Mouse (Mus musculus) liver, embryonic 14.5 days (tissue): Measurements from ENCODE around the gene Cldn3. TPM values are rescaled to one million over a fixed set of nuclear protein-coding genes. Genes with fewer than 3 reads are reported as not detected.
"Not testable (repeated sequence)": the region's sequence is repeated elsewhere in the genome, so short reads cannot be mapped to it uniquely, and the experiment has no call there.

Experiments
- ATAC-seq: fragments of 200-750 bp; cut with Nextera tagmentation; 2 replicates; pipeline ENCODE4 v1.8.0; 2017; ENCODE audit warnings: moderate number of reproducible peaks, mild to moderate bottlenecking, moderate library complexity; ENCODE audit not compliant: insufficient read depth
- DNase-seq, 3 experiments: peaks; one replicate each; pipeline ENCODE4 v3.0.0-alpha.2; 2012 to 2013; ENCODE audit warnings: low read depth in 3 of 3, low spot score in 3 of 3
- H3K27ac ChIP-seq: fragments of 300-500 bp; sonication (generic); 2 replicates; pipeline ENCODE4 v1.5.1; 2014; ENCODE audit warnings: moderate library complexity, mild to moderate bottlenecking, control low read depth, inconsistent platforms
- H3K27me3 ChIP-seq: fragments of 300-500 bp; sonication (generic); 2 replicates; pipeline ENCODE4 v1.6.1; 2014; ENCODE audit warnings: mild to moderate bottlenecking, low read length, moderate library complexity; ENCODE audit not compliant: control insufficient read depth, insufficient read depth
- H3K36me3 ChIP-seq: fragments of 300-500 bp; sonication (generic); replicated peaks from 2 replicates; pipeline ENCODE4 v1.6.1; 2014; ENCODE audit warnings: low read depth; ENCODE audit not compliant: control insufficient read depth, insufficient read depth
- H3K4me1 ChIP-seq, 2 experiments: fragments of 200-500 bp in 1 of 2; fragments of 300-500 bp in 1 of 2; sonication (generic) in 1 of 2; replicated peaks; 2 replicates each; pipeline ENCODE4 v1.6.1; 2012 to 2014; ENCODE audit warnings: antibody characterized with exemption in 1 of 2, inconsistent platforms in 1 of 2, low read length in 1 of 2; ENCODE audit not compliant: control insufficient read depth in 2 of 2, insufficient read depth in 2 of 2
- H3K4me2 ChIP-seq: fragments of 300-500 bp; sonication (generic); 2 replicates; pipeline ENCODE4 v1.6.1; 2014; ENCODE audit warnings: low read depth, mild to moderate bottlenecking, control low read depth, moderate library complexity
- H3K4me3 ChIP-seq, 2 experiments: fragments of 200-500 bp in 1 of 2; fragments of 300-500 bp in 1 of 2; sonication (generic) in 1 of 2; 2 replicates each; pipeline ENCODE4 v1.5.1; 2012 to 2014; ENCODE audit warnings: low read depth in 2 of 2, low read length in 2 of 2, mild to moderate bottlenecking in 2 of 2, control low read depth in 1 of 2, inconsistent platforms in 1 of 2, moderate library complexity in 1 of 2; ENCODE audit not compliant: insufficient read depth in 1 of 2
- H3K9ac ChIP-seq: fragments of 300-500 bp; sonication (generic); replicated peaks from 2 replicates; pipeline ENCODE4 v1.6.1; 2014; ENCODE audit warnings: mild to moderate bottlenecking, control low read depth, moderate library complexity
- H3K9me3 ChIP-seq: fragments of 300-500 bp; sonication (generic); 2 replicates; pipeline ENCODE4 v1.6.1; 2016; ENCODE audit warnings: low read length, mixed read lengths; ENCODE audit not compliant: control insufficient read depth
- CTCF ChIP-seq: IDR thresholded peaks from 2 replicates; pipeline ENCODE4 v1.5.1; 2016; ENCODE audit warnings: antibody characterized with exemption, low read depth, control low read depth
- EP300 ChIP-seq: IDR thresholded peaks from 2 replicates; pipeline ENCODE4 v1.6.1; 2016; ENCODE audit warnings: antibody characterized with exemption, low read depth
- WGBS: fragments of 180-500 bp; shearing (Covaris S2); extraction: QIAGEN DNeasy Blood & Tissue Kit; methylation state at CpG from one replicate; pipeline ENCODE4 v1.1.7; 2014; ENCODE audit not compliant: insufficient replicate concordance; 5-methylcytosine and 5-hydroxymethylcytosine counted together
- polyA plus RNA-seq, 2 experiments: library from polyadenylated mRNA; depleted of rRNA in 1 of 2; stranded (reverse) in 1 of 2; unstranded in 1 of 2; fragments of >200 nt; fragmentation: Nextera tagmentation in 1 of 2; extraction: Ambion mirVana in 1 of 2; gene quantifications; 2 replicates each; pipeline versions ENCODE4 v1.2.1 to v1.2.3; 2012 to 2014

The Cldn3 gene
- polyA plus RNA-seq (2012; rRNA removed) (0.47 and 0.73 TPM in 2 replicates), polyA plus RNA-seq (2014; fragmentation: Nextera tagmentation; extraction: Ambion mirVana) (0.43 and 0.47 TPM in 2 replicates)

- ATAC-seq (peak; percentile 55), DNase-seq (no peak)
- Histone ChIP-seq H3K4me1 (peaks cover 0 to 9% of the 10 kb centered on the region in 2 experiments; a peak in 2 of 4 replicates), H3K9me3 (no peaks in the 10 kb centered on the region), H3K4me3 (peak within 1 kb of the TSS in 1 of 2 experiments; percentile 21; a peak in 1 of 4 replicates), H3K27ac (no peak within 1 kb of the TSS), H3K36me3 (no peaks in the 10 kb centered on the region), H3K27me3 (peaks cover 61% of the 10 kb centered on the region), H3K4me2 (peak within 1 kb of the TSS; percentile 42), H3K9ac (no peak within 1 kb of the TSS)
- TF ChIP-seq CTCF (no peak), EP300 (no peak)
- 2% methylated on average over 25 of the region's 25 CpGs for WGBS
Observed at GRCm38 (mm10) chr5:134985633-134986297, at the start of gene Cldn3. Gene Cldn3, plus strand, starts transcription at chr5:134986214.

- TF ChIP-seq EP300 (no peak), CTCF (no peak)
- H3K4me2 ChIP-seq = no peak overlapping the region
- no peak overlapping the region for H3K9ac ChIP-seq
- WGBS = 58% methylated on average over 6 of the region's 6 CpGs
- no peak overlapping the region for H3K27ac ChIP-seq
- no peak overlapping the region for H3K4me3 ChIP-seq
- DNase-seq = no peak
- no peaks in the 10 kb centered on the region for H3K27me3 ChIP-seq
- peaks cover 0 to under 1% of the 10 kb centered on the region in 2 experiments; a peak in 1 of 4 replicates for H3K4me1 ChIP-seq
- H3K36me3 ChIP-seq = no peaks in the 10 kb centered on the region; the same call in 1 of the 2 replicates
- no peaks in the 10 kb centered on the region for H3K9me3 ChIP-seq
- no peak for ATAC-seq
Observed at GRCm38 (mm10) chr5:134936626-134937185, 49.3 kb upstream of the Cldn3 start.

GRCm38 (mm10) chr5:134939069-134939468, 46.9 kb upstream of the Cldn3 start:
- no peak overlapping the region for H3K27ac ChIP-seq
- 58% methylated on average over 3 of the region's 3 CpGs for WGBS
- no peak overlapping the region for H3K9ac ChIP-seq

GRCm38 (mm10) chr5:134939554-134939953, 46.5 kb upstream of the Cldn3 start:
- not testable (repeated sequence) for ATAC-seq, H3K4me2 ChIP-seq, DNase-seq, H3K4me1 ChIP-seq, H3K9me3 ChIP-seq, H3K27me3 ChIP-seq, H3K36me3 ChIP-seq, H3K9ac ChIP-seq, H3K4me3 ChIP-seq, H3K27ac ChIP-seq
- 71% methylated on average over 3 of the region's 7 CpGs for WGBS

More at GRCm38 (mm10) chr5:134939069-134939468, 46.9 kb upstream of the Cldn3 start:
- Histone ChIP-seq H3K36me3 (no peaks in the 10 kb centered on the region), H3K9me3 (no peaks in the 10 kb centered on the region), H3K4me3 (no peak overlapping the region), H3K27me3 (no peaks in the 10 kb centered on the region), H3K4me2 (no peak overlapping the region), H3K4me1 (no peaks in the 10 kb centered on the region)
- no peak for DNase-seq
- ATAC-seq = no peak
- TF ChIP-seq EP300 = no peak
- TF ChIP-seq CTCF = no peak

GRCm38 (mm10) chr5:134941472-134942209, 44.4 kb upstream of the Cldn3 start:
- no peaks in the 10 kb centered on the region for H3K36me3 ChIP-seq
- no peak overlapping the region for H3K27ac ChIP-seq
- no peak overlapping the region for H3K9ac ChIP-seq
- no peak for DNase-seq
- no peak overlapping the region for H3K4me2 ChIP-seq
- no peak overlapping the region for H3K4me3 ChIP-seq
- H3K27me3 ChIP-seq = no peaks in the 10 kb centered on the region
- no peaks in the 10 kb centered on the region for H3K4me1 ChIP-seq
- H3K9me3 ChIP-seq = no peaks in the 10 kb centered on the region
- 66% methylated on average over 14 of the region's 14 CpGs for WGBS
- peak; percentile 47 for ATAC-seq
- TF ChIP-seq CTCF = no peak
- no peak for TF ChIP-seq EP300
